Mouse (Mus musculus): ENCODE measurements around the gene Rab5if.
A peak's percentile ranks its signal among the peaks of the same experiment; 100 is the strongest.
"Not testable (repeated sequence)": the region's sequence is repeated elsewhere in the genome, so short reads cannot be mapped to it uniquely, and the experiment has no call there.

Rab5if gene

GRCm38 (mm10) chr2:156862772-156863486 lies at the start of gene Rab5if:
TSS of gene Rab5if (plus strand) at chr2:156863128.
- peak; percentile 97 for DNase-seq (ENCODE audit: low read depth, low spot score)

GRCm38 (mm10) chr2:156814344-156814801 lies 48.6 kb upstream of the Rab5if start:
- no peak for DNase-seq (ENCODE audit: low read depth, low spot score)

- DNase-seq (ENCODE audit: low read depth, low spot score): no peak
These were observed 48.0 kb upstream of the Rab5if start for GRCm38 (mm10) chr2:156814893-156815292.

- no peak for DNase-seq (ENCODE audit: low read depth, low spot score)
These were observed 47.5 kb upstream of the Rab5if start for GRCm38 (mm10) chr2:156815412-156815811.

- DNase-seq (ENCODE audit: low read depth, low spot score): no peak
These were observed 46.8 kb upstream of the Rab5if start for GRCm38 (mm10) chr2:156816116-156816515.

- peak; percentile 88 for DNase-seq (ENCODE audit: low read depth, low spot score)
These were observed 37.8 kb upstream of the Rab5if start for GRCm38 (mm10) chr2:156825128-156825527.

GRCm38 (mm10) chr2:156834336-156834735 lies 28.6 kb upstream of the Rab5if start:
- DNase-seq (ENCODE audit: low read depth, low spot score): no peak

- no peak for DNase-seq (ENCODE audit: low read depth, low spot score)
These were observed 24.1 kb upstream of the Rab5if start for GRCm38 (mm10) chr2:156838839-156839238.

- peak; percentile 97 for DNase-seq (ENCODE audit: low read depth, low spot score)
These were observed 23.4 kb upstream of the Rab5if start, which contains the start of gene Tgif2 for GRCm38 (mm10) chr2:156839319-156840191. TSS of gene Tgif2 (plus strand) at chr2:156840007.

- peak; percentile 73 for DNase-seq (ENCODE audit: low read depth, low spot score)
These were observed 22.5 kb upstream of the Rab5if start for GRCm38 (mm10) chr2:156840301-156841027.

- DNase-seq (ENCODE audit: low read depth, low spot score): peak; percentile 77
These were observed 21.7 kb upstream of the Rab5if start for GRCm38 (mm10) chr2:156841028-156841840.

- DNase-seq (ENCODE audit: low read depth, low spot score): peak; percentile 92
These were observed 20.9 kb upstream of the Rab5if start for GRCm38 (mm10) chr2:156841841-156842706.

- peak; percentile 47 for DNase-seq (ENCODE audit: low read depth, low spot score)
These were observed 20.2 kb upstream of the Rab5if start for GRCm38 (mm10) chr2:156842711-156843110.

- no peak for DNase-seq (ENCODE audit: low read depth, low spot score)
These were observed 19.6 kb upstream of the Rab5if start for GRCm38 (mm10) chr2:156843331-156843730.

- peak; percentile 42 for DNase-seq (ENCODE audit: low read depth, low spot score)
These were observed 18.2 kb upstream of the Rab5if start for GRCm38 (mm10) chr2:156844715-156845114.

- DNase-seq (ENCODE audit: low read depth, low spot score): peak; percentile 23
These were observed 15.3 kb upstream of the Rab5if start for GRCm38 (mm10) chr2:156847653-156848052.

GRCm38 (mm10) chr2:156848526-156849182 lies 14.3 kb upstream of the Rab5if start:
- no peak for DNase-seq (ENCODE audit: low read depth, low spot score)

GRCm38 (mm10) chr2:156850505-156850904 lies 12.4 kb upstream of the Rab5if start:
- no peak for DNase-seq (ENCODE audit: low read depth, low spot score)

- DNase-seq (ENCODE audit: low read depth, low spot score): not testable (repeated sequence)
These were observed 9.3 kb upstream of the Rab5if start for GRCm38 (mm10) chr2:156853584-156853983.

Measured in R1 (cell line).